Mouse (Mus musculus) heart, embryonic 10.5 days (tissue): ENCODE results near the gene Prss33. TPM values are rescaled to one million over a fixed set of nuclear protein-coding genes. Genes with fewer than 3 reads are reported as not detected.
A peak's percentile ranks its signal among the peaks of the same experiment; 100 is the strongest.
"Not testable (repeated sequence)": the region's sequence is repeated elsewhere in the genome, so short reads cannot be mapped to it uniquely, and the experiment has no call there.

ENCODE experiments used
- DNase-seq: peaks from one replicate; pipeline ENCODE4 v3.0.0-alpha.2; 2017; ENCODE audit warnings: low spot score
- H3K27ac ChIP-seq: fragments of 300-500 bp; sonication (generic); 2 replicates; pipeline ENCODE4 v1.5.1; 2016; ENCODE audit warnings: mild to moderate bottlenecking
- H3K27me3 ChIP-seq: fragments of 300-500 bp; sonication (generic); 2 replicates; pipeline ENCODE4 v1.6.1; 2016; ENCODE audit warnings: mild to moderate bottlenecking; ENCODE audit not compliant: poor library complexity, insufficient read depth, severe bottlenecking
- H3K36me3 ChIP-seq: fragments of 300-500 bp; sonication (generic); 2 replicates; pipeline ENCODE4 v1.6.1; 2016; ENCODE audit warnings: mild to moderate bottlenecking, moderate library complexity
- H3K4me1 ChIP-seq: fragments of 300-500 bp; sonication (generic); 2 replicates; pipeline ENCODE4 v1.6.1; 2016; ENCODE audit warnings: mild to moderate bottlenecking
- H3K4me3 ChIP-seq: fragments of 300-500 bp; sonication (generic); 2 replicates; pipeline ENCODE4 v1.5.1; 2016; ENCODE audit warnings: mild to moderate bottlenecking, moderate library complexity
- H3K9me3 ChIP-seq: fragments of 300-500 bp; sonication (generic); 2 replicates; pipeline ENCODE4 v1.6.1; 2016; ENCODE audit warnings: mild to moderate bottlenecking, moderate library complexity
- WGBS: fragments of 180-500 bp; shearing (Covaris S2); methylation state at CpG from one replicate; pipeline ENCODE4 v1.1.7; 2016; 5-methylcytosine and 5-hydroxymethylcytosine counted together
- polyA plus RNA-seq: library from polyadenylated mRNA; unstranded; fragments of >200 nt; fragmentation: Nextera tagmentation; extraction: Ambion mirVana; gene quantifications from 2 replicates; pipeline ENCODE4 v1.2.1, GENCODE M21; 2016

Gene Prss33
- polyA plus RNA-seq = not detected in 2 replicates

- Histone ChIP-seq H3K36me3 (no peaks in the 10 kb centered on the region), H3K4me1 (no peaks in the 10 kb centered on the region), H3K27ac (no peak within 1 kb of the TSS), H3K4me3 (no peak within 1 kb of the TSS), H3K9me3 (no peaks in the 10 kb centered on the region), H3K27me3 (peaks cover 50% of the 10 kb centered on the region)
- 70% methylated on average over 8 of the region's 8 CpGs for WGBS
- no peak for DNase-seq
These were observed at the start of gene Prss33 for GRCm38 (mm10) chr17:23836006-23836575. Prss33 (minus strand) TSS chr17:23836056.

GRCm38 (mm10) chr17:23880576-23880975 is 44.7 kb upstream of the Prss33 start, which contains the start of the genes Dcpp1 and Dcpp2:
Dcpp1 (plus strand) TSS chr17:23880876.
Dcpp2 (plus strand) TSS chr17:23880880.
- H3K4me1 ChIP-seq, H3K9me3 ChIP-seq, DNase-seq, H3K27ac ChIP-seq, H3K36me3 ChIP-seq, H3K27me3 ChIP-seq, H3K4me3 ChIP-seq: not testable (repeated sequence)
- WGBS = 44% methylated on average over 4 of the region's 4 CpGs

- H3K9me3 ChIP-seq = no peaks in the 10 kb centered on the region
- H3K27ac ChIP-seq = no peak overlapping the region
These were observed 41.3 kb upstream of the Prss33 start for GRCm38 (mm10) chr17:23877166-23877565.

GRCm38 (mm10) chr17:23876741-23877140 is 40.9 kb upstream of the Prss33 start:
- 59% methylated on average over 3 of the region's 3 CpGs for WGBS
- no peak overlapping the region for H3K27ac ChIP-seq
- no peak overlapping the region for H3K4me3 ChIP-seq
- DNase-seq = no peak
- no peaks in the 10 kb centered on the region for H3K9me3 ChIP-seq
- no peaks in the 10 kb centered on the region for H3K36me3 ChIP-seq
- H3K4me1 ChIP-seq = peaks cover 4% of the 10 kb centered on the region
- H3K27me3 ChIP-seq = peaks cover 4% of the 10 kb centered on the region; the same call in 1 of the 2 replicates

More at GRCm38 (mm10) chr17:23877166-23877565, 41.3 kb upstream of the Prss33 start:
- 82% methylated on average over 2 of the region's 2 CpGs for WGBS
- no peak overlapping the region for H3K4me3 ChIP-seq
- H3K4me1 ChIP-seq = peaks cover 4% of the 10 kb centered on the region
- H3K27me3 ChIP-seq = peaks cover 4% of the 10 kb centered on the region; the same call in 1 of the 2 replicates
- no peaks in the 10 kb centered on the region for H3K36me3 ChIP-seq
- no peak for DNase-seq

GRCm38 (mm10) chr17:23873884-23874856 is 38.3 kb upstream of the Prss33 start:
- DNase-seq = no peak
- Histone ChIP-seq H3K4me3 (no peak overlapping the region), H3K36me3 (no peaks in the 10 kb centered on the region), H3K4me1 (peaks cover 10% of the 10 kb centered on the region), H3K27ac (no peak overlapping the region), H3K9me3 (no peaks in the 10 kb centered on the region), H3K27me3 (peaks cover 4% of the 10 kb centered on the region; the same call in 1 of the 2 replicates)
- WGBS = 43% methylated on average over 8 of the region's 8 CpGs

- Histone ChIP-seq H3K27ac (no peak overlapping the region), H3K4me1 (peaks cover 6% of the 10 kb centered on the region; the same call in 1 of the 2 replicates), H3K9me3 (no peaks in the 10 kb centered on the region; the same call in 1 of the 2 replicates), H3K36me3 (no peaks in the 10 kb centered on the region), H3K4me3 (no peak overlapping the region), H3K27me3 (0 out of 2 replicates have a peak, but pooled peaks cover 3% of the 10 kb centered on the region)
- WGBS = 82% methylated on average over 11 of the region's 11 CpGs
- no peak for DNase-seq
These were observed 32.7 kb upstream of the Prss33 start for GRCm38 (mm10) chr17:23868513-23868912.

GRCm38 (mm10) chr17:23867756-23868155 is 31.9 kb upstream of the Prss33 start, which contains the start of gene Prss21:
Prss21 (plus strand) TSS chr17:23868056.
- Histone ChIP-seq H3K4me1 (peaks cover 6% of the 10 kb centered on the region; the same call in 1 of the 2 replicates), H3K4me3 (no peak within 1 kb of the TSS), H3K36me3 (no peaks in the 10 kb centered on the region), H3K27ac (no peak within 1 kb of the TSS), H3K27me3 (0 out of 2 replicates have a peak, but pooled peaks cover 3% of the 10 kb centered on the region), H3K9me3 (no peaks in the 10 kb centered on the region; the same call in 1 of the 2 replicates)
- 78% methylated on average over 15 of the region's 15 CpGs for WGBS
- no peak for DNase-seq

- H3K4me1 ChIP-seq = 0 out of 2 replicates have a peak, but pooled peaks cover 4% of the 10 kb centered on the region
- no peak for DNase-seq
- WGBS = 79% methylated on average over 4 of the region's 4 CpGs
- H3K27ac ChIP-seq = no peak overlapping the region
- no peaks in the 10 kb centered on the region for H3K36me3 ChIP-seq
- H3K4me3 ChIP-seq = no peak overlapping the region
- H3K27me3 ChIP-seq = peaks cover 15% of the 10 kb centered on the region; the same call in 1 of the 2 replicates
- no peaks in the 10 kb centered on the region; the same call in 1 of the 2 replicates for H3K9me3 ChIP-seq
These were observed 27.1 kb upstream of the Prss33 start for GRCm38 (mm10) chr17:23862926-23863325.

GRCm38 (mm10) chr17:23857913-23858312 is 22.1 kb upstream of the Prss33 start:
- no peaks in the 10 kb centered on the region for H3K36me3 ChIP-seq
- WGBS = 77% methylated on average over 2 of the region's 2 CpGs
- H3K4me1 ChIP-seq = peaks cover 8% of the 10 kb centered on the region; the same call in 1 of the 2 replicates
- H3K27ac ChIP-seq = no peak overlapping the region
- DNase-seq = no peak
- H3K4me3 ChIP-seq = no peak overlapping the region
- peaks cover 20% of the 10 kb centered on the region; the same call in 1 of the 2 replicates for H3K27me3 ChIP-seq
- H3K9me3 ChIP-seq = no peaks in the 10 kb centered on the region

- Histone ChIP-seq H3K4me3 (no peak overlapping the region), H3K9me3 (no peaks in the 10 kb centered on the region), H3K36me3 (no peaks in the 10 kb centered on the region), H3K27ac (no peak overlapping the region), H3K4me1 (peaks cover 8% of the 10 kb centered on the region; the same call in 1 of the 2 replicates), H3K27me3 (peaks cover 20% of the 10 kb centered on the region; the same call in 1 of the 2 replicates)
- WGBS = 77% methylated on average over 6 of the region's 6 CpGs
- DNase-seq = no peak
These were observed 21.3 kb upstream of the Prss33 start for GRCm38 (mm10) chr17:23857193-23857592.

- Histone ChIP-seq H3K9me3 (no peaks in the 10 kb centered on the region), H3K4me1 (peaks cover 4% of the 10 kb centered on the region; the same call in 1 of the 2 replicates), H3K4me3 (no peak overlapping the region), H3K36me3 (no peaks in the 10 kb centered on the region), H3K27ac (no peak overlapping the region; the same call in 1 of the 2 replicates), H3K27me3 (peaks cover 9% of the 10 kb centered on the region; the same call in 1 of the 2 replicates)
- WGBS = 72% methylated on average over 10 of the region's 10 CpGs
- DNase-seq = no peak
These were observed 18.4 kb upstream of the Prss33 start for GRCm38 (mm10) chr17:23854229-23854765.

GRCm38 (mm10) chr17:23853292-23853691 is 17.4 kb upstream of the Prss33 start:
- Histone ChIP-seq H3K27me3 (peaks cover 7% of the 10 kb centered on the region; the same call in 1 of the 2 replicates), H3K9me3 (no peaks in the 10 kb centered on the region), H3K27ac (no peak overlapping the region), H3K4me3 (0 out of 2 replicates have a peak overlapping the region, but pooled peaks have one; percentile 15), H3K36me3 (no peaks in the 10 kb centered on the region), H3K4me1 (peaks cover 4% of the 10 kb centered on the region; the same call in 1 of the 2 replicates)
- no peak for DNase-seq
- 37% methylated on average over 5 of the region's 5 CpGs for whole genome bisulfite sequencing
